Mouse (Mus musculus) kidney, postnatal 25 days (tissue): ENCODE data around the gene B4galnt3.

ENCODE experiments used
- DNase-seq, 2 experiments: peaks; one replicate each; pipeline ENCODE4 v3.0.0; 2021; ENCODE audit warnings: mixed read lengths in 2 of 2

B4galnt3 gene

DNA sequence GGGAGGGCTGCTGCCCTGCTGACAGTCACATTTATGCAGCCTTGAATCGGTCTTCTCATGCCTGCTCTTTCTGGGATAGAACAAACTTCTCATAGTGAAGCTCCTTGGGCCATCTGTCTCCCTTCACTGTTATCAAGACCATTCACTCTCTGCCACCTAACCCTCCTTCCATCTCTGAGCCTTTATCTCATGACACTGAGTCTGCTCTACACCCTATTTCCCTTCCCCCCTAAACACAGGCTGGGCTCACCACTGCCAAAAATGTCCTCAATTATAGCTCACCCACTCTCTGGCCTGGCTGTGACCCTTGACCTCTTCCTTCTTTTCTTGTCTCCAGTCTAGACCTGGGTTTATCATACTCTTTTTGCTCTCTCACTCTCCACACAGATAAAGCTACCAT is 77.7 kb downstream of the B4galnt3 start:
- no peak for DNase-seq

DNA sequence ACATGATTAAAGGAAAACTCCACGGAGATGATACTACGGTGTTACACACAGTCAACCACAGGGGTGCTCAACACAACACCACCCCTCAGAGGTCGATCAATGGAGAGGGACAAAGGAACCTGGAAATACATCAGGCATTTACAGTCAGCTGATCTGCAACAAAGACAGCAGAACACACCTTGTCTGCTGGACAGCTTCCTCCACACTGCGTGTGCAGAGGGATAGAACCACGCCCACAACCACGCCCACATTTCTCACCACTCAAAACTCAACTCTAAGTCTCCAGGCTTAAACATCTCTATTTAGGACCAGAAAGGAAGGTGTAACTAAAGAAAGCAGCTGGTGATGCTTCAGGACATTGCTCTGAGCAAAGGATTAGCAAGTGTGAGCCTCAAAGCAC is 82.8 kb downstream of the B4galnt3 start:
- DNase-seq: no peak

DNA sequence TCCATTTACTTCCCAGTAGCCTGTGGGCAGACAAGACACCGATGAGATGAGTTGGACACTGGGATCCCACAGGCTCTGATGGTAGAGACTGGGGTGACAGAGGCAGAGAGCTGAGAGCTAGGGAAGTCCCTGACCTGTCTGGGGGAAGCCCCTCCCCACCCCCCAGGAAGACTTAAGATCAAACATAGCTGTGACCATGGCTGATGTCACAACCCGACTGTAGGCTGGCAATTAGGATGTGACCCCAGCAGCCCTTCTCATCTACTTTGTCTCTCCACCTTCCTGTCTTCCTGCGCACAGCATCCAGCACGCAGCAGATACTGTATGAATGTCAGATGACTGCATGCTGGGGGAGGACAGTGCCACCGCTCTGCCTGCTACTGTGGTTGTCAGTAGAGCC is 87.8 kb downstream of the B4galnt3 start:
- no peak for DNase-seq

DNA sequence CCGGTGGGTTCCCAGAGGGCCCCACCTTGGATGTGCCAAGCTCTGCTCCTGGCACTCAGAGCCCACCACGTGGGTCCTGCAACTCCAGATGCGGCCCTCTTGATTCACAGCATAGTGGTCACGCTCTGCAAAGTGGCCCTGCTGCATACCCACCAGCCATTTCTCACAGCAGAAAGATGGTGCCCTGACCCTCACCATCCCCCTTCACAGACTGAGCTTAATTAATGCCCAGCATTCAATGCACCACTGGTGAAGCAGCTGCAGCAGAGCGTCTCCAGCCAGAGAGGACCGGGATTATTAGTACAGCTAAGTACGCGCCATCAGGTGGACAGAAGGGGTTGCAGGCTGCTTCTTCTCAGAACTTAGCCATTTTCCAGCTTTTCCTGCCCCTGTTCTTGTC is 92.0 kb downstream of the B4galnt3 start:
- no peak for DNase-seq

DNA sequence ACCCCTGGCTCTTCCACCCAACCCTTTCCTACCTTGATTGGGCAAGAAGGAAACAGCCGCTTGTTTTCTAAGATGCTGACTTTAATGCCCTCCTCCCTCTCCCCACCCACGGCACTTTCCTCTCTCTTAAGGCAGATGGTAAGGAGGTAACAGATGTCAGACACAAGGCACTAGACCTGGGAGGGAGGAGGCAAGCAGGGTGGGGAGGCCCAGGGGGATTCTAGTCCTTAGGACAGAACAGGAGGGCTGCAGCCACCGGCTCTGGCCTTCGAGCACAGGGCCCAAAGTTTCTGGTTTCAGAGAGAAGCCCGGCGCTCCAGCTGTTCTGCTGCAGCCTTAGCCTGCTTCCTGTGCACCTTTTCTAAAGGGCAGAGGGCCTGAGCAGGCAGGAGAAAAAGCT is 92.4 kb downstream of the B4galnt3 start:
- no peak for DNase-seq

DNA sequence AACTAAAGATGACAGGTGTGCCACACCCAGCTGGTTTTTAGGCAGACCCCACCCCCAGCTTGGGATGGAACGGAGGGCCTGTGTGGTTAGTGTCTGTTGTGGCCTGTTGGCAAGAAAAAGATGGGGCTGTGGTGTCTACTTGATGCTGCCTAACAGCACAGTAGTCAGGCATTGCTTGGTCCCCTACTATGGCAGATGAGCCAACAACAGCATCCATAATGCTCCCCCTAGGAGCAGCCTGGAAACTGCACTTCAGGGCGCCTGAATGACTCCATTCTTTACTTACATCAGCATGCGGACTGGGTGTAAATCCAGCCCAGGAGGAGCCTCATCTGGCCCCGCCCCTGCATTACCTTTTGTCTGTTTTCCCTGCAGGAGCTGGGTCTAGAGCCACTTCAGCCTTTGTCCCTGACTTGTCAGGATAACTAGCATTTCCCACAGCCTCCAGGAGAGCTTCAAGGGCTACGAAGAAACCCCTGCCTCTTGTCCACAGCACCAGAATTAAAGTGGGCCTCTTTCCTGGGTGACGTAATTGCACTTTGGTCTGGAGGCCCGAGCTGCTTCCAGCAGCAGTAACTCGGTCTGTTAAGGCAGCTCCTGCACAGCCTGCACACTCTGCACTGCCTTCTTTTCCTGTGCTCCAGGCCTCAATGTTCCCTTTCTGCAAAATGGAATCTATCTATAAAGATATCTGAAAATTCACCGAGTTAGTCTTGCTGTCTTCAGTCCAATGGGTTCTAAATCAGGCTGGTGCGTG is 94.5 kb downstream of the B4galnt3 start:
- DNase-seq: peak in 1 of 2 experiments; percentile 22

DNA sequence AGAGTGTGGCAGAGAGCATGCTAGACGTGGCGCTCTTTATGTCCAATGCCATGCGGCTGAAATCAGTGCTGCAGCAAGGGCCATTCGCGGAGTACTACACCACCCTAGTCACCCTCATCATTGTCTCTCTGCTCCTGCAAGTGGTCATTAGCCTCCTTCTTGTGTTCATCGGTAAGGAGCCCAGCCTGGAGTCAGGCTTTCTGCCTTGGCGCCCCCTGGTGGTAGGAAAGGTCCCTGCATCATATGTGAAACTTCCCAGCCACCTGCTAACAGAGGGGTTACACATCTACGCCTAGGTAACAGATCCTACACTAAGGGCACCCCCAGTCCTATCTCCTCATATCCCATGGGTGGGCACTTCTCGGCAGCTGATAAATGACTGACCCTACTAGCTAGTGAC is 96.4 kb downstream of the B4galnt3 start:
- DNase-seq: peak; percentile 69 to 88

DNA sequence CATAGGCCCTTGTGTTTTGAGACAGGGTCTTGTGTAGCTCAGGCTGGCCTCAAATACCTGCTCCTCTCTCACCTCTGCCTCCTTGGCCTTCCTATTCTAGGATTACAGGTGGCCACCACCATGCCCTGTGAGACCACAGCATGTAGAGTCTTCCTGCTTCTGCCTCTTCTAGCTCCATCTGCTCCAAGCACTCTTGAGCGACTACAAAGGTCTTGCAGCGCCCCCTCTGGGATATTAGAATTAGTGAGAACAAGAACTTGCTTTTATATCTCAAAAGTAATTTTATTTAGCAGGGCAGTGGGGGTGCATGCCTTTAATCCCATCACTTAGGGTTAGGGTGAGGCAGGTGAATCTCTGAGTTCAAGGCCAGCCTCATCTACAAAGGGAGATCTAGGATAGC is 97.5 kb downstream of the B4galnt3 start:
- DNase-seq: peak in 1 of 2 experiments; percentile 64

DNA sequence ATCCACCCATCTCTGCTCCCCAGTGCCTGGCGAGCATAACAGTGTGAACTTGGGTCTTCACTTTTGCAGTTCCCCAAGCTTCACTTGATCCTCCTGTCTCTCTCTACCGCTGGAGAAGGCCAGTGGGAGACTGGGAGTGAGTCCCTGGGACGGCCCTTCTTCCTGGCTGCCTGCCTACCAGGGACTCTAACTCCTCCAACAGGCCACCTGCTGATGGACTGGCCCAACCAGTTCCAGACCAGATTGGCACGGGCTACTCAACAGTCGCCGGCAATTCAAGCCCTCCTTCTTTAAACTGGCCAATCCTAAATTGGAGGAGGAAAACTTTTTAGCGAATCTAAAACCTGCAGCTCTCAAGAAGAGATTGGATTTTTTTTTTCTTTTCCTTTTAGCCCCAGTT is 99.4 kb downstream of the B4galnt3 start:
- DNase-seq: peak; percentile 60 to 79

DNA sequence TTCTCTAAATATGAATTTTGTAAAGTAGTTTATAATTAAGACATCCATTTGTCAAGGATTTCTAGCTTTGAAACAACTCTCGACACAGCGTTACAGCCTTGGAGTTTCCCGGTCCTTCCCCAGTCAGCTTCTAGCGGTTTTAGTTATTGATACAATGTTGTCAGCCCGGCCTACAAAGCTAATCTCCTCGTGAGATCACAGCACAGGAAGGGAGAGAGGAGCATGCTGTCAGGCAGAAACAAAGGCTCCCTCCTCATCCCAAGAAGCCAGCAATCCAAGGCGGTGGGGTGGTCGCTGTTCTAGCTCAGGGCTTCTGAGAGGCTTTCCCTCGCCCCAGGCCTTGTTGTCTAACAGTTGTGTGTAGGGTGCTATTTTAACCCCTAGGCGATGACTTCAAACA is 100.1 kb downstream of the B4galnt3 start:
- no peak for DNase-seq

DNA sequence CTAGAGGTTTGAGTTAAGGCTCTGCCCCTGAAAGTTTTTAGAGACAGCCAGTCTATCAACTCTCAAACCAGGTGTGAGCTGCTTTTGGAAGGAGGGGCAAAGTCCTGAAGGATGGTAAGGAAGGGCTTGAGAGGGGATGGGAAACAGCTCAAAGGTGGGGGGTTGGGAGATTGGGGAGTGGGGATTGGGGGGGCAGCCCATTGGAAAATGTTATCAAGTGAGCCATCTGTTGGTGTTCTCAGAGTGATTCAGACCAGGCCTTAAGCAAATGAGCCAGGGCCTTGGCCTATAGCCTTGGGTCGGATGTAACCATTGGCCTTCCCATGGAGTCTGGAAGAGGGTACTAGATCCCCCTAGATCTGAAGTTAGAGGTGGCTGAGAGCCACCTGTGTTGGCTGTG is 100.6 kb downstream of the B4galnt3 start:
- DNase-seq: no peak

DNA sequence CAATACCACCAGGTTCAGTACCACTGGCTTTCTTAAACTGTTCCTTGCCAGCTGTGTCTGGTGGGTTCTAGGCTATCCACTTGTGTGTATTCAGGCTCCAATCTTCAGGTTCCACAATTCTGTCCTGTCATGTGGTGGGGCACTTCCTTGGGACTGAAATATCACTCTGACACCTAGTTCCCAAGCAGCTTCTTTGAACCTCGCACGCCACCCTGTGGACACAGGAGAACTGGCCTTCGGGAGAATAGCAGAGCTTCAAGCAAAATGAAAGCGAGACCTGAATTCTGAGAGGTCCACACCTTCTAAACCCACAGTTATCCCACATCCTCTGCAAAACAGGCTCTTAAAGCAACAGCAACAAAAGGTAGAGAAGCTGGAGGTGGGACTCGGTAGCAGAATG is 101.2 kb downstream of the B4galnt3 start:
- DNase-seq: peak; percentile 85 to 91

DNA sequence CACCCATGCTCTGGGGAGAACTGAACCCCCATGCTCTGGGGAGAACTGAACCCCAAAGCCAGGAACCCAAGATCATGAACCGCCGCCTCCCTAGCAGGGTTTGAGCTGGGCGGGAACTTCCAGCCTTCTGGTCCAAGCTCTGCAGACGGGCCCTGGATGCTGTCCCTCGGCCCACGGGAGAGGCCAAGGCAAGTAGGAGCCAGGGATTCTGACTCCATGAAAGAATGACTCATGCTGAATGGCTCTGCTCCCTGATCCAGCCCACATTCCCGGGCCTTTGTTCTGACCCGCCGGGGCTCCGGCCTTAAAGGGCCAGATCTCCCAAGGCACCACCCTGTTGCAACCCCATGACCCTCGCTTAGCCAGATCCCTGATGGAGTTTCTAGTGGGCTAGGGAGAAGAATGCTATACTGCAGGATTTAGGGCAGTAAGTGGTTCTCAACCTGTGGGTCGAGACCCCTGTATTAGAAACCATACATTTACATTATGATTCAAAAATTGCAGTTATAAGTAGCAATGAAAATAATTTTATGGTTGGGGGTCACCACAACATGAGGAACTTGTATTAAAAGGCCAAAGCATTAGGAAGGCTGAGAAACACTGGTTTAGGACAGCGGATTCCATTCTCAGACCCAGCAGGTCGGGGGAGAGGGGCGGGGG is 102.0 kb downstream of the B4galnt3 start:
- DNase-seq: peak; percentile 68 to 75

DNA sequence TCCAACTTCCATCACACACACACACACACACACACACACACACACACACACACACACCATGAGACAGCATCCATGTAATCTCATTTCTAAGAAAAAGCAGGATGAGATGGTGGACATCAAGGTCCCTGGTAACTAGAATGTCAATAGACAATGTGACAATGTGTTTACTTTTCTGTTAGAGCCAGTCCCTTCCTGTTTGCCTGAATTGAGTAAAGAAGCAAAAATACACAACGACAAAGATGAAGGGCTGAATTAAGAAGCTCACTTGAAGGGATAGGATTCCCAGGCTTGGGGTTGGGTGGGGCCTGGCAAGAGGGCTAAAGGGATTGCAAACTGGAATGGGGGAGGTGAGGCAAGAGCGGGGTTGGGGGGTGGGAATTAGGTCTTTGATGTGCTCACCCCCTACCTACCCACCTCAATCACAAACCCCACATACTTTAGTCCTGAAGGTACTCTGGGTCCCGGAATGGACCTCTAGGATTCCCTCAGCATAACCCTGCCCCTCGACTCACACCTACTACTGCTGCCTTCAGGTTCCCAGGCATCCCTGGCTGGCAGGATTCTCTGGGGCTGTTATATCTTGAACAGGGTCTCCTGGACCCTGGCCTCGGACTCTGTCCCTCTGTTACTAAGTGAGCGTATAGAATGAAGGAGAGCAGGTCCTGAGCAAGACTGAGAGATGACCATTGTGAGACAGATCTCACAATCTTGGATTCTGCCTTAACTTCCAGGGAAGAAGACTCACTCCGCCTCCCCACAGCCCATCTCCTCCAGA is 102.8 kb downstream of the B4galnt3 start:
- DNase-seq: no peak

DNA sequence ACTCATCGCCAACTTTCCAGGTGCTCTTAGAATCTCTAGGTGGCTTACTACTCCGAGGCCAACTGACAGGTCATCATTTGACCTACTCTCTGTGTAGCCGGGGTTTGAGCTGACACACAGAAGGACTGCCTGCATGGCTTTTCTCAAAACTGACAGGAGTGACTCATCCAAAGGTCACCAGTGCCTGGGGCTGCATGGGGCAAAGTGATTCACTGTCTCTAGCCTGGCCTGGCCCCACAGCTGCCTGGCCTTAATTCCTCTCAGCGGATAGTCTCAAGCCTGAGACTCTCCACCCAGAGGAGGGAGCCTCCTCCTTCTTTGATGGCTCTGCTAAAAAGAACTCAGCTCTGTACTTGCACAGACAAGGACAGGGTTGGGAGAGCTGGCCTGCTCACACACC is 103.4 kb downstream of the B4galnt3 start:
- DNase-seq: no peak

DNA sequence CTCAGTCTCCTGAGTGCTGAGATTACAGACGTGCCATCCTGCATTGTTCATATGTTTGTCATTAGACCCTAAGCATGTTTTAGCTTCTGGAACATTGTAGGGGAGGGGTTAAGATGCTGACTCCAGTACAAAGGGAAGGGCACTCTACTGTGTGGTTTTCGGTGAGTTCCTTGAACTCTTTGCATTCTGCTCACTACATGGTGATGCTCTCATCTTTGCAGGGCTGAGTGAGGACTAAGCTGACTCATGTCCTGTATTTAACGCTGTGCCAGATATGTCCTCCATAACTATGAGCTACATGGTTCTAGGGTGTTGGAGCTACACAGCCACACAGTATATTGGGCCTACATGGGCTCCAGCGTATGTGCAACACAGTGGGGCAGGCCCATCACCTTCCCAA is 104.0 kb downstream of the B4galnt3 start:
- no peak for DNase-seq

DNA sequence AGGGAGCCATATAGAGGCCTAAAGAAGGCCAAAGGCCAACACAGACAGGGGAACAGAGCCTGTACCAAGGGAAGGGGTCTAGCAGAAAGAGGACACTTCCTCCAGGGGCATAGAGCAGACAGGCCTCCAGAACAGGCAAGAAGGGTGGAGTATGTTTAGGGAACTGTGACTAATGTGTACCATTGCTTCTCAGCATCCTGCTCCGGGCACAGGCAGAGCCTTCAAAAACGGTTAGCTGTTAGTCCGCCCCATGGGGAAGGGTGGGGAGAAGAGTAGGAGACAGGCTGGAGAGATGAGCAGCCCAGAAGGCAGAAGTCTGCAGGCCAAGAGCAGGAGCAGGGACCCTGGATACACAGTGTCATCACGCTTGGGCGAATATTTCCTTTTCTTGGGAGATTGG is 105.1 kb downstream of the B4galnt3 start:
- DNase-seq: no peak

DNA sequence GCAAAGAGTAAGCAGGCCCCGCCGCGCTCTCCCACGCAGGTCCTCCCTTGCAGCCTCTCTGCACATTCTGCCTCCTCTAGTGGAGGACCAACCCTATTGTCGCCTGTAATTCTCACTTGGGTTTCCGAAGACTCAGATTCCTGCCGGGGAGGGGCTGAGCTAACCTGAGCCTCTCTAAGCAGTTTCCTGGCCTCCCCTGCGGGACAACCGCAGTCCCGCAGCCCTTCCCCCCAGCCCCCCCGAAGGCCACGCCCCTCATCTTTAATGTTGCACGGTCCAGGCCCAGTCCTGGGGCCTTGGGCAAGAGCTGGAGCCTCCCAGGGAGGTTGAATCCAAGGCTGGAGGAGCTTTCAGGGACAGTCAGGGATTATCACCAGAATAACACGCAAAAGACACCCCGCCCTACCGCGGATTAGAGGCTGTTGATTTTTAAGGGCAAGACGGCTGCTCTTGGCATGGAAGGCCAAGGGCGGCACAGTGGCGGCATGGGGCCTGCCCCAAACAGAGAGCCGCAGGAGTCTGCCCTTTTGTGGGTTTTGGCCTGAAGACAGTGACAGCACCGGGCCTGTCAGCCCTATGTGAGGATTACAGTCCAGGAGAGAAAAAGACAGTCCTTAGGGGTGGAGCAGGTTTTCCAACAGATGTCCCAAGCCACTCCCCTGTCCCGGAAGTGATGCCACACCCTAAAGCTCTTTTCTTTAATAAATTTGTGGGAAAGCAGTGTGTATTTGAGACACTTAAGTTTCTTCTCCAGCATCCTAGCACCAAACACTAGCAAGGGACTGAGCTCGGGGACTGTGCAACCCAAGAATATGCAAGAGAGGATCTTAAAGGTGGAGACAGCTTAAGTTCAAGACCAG is 105.8 kb downstream of the B4galnt3 start:
- DNase-seq: no peak

DNA sequence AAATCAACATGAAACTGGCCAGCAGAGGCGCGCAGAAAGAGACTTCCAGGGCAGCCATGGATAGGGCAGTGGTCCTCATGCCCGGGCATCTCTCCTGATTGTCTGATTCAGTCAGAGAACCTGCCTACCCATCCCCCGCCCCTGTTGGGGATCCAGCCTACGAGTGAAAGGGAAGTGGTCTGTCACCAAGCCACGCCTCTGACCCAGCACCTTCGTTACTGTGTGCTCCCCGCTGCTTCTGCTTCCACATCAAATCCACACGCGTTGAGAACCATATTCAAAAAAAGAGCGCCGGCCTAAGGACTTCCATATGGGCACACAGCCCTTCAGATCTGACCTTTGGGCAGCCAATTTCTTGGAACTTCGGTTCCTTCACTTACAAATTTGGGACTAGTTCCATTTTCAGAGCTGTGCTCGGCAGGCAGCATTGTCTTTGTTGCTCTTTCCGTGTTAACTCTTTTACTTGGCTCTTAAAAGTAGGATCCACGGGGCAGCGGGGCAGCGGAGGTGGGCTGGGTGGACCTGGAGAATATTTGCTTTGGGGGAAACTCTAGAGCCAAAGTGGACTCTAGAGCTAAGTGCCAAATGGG is 106.7 kb downstream of the B4galnt3 start:
- peak in 1 of 2 experiments; percentile 38 for DNase-seq

DNA sequence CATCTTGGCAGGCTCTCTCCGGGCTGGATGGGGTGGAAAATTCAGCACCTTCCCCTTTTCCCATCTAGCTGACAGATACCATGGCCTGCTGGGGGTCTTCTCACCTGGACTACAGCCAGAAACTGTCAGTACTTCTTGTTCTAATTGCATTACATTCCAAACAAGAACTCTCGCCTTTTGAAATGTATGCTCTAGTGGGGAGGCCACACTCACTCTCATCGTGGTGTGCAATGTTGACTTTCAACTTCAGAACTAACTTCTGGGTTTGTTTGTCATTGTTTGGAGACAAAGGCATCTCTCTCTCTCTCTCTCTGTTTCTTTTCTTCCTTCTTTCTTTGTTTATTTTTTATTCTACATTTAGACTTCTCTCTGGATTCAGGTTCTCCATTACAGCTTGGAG is 107.8 kb downstream of the B4galnt3 start:
- DNase-seq: no peak

DNA sequence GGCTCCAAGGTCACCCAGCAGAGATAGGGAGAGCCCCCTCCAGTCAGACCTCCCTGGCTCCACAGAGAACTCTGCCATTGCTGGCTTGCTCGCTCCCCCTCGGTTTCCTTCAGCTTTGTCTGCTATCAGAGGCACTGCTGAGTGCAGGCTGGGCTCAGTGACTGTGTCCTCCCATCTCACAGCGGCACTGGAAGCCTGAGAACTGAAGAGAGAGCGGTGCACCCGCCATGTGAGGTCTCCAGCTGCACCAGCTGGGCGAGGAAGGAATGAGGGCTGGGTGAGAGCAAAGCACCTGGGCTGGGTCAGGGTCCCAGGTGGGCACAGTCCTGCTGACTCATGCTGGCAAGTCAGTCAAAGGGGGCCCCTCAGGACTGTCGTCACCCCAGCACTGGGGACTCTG is 108.6 kb downstream of the B4galnt3 start:
- DNase-seq: no peak

DNA sequence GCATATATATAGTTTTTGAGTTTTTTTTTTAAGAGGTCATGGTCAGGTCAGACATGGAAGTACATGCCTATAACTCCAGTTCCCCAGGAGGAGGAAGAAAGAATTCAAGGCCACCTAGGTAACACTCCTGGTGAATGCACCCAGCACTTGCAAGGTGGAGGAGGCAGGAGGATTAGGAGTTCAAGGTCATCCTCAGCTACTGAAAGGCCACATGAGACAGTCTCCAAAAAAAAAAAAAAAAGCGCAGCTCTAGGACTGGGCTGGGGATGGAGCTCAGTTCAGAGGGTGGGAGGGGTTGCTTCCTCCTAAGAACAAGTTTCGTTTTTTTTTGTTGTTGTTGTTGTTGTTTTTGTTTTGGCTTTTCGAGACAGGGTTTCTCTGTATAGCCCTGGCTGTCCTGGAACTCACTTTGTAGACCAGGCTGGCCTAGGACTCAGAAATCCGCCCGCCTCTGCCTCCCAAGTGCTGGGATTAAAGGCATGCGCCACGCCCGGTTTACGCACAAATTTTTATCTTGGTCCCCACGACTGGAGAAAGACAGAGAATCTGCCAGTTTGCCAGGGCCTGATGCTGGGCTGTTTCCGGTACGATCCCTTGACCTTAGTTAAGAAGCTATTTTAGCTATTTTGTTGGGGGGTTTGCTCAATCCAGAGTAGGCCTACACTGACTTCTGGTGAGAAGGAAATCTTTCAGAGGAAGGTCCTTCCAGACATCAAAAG is 109.2 kb downstream of the B4galnt3 start:
- no peak for DNase-seq
